Mouse (Mus musculus): ENCODE measurements at regions not wholly inside any gene's neighbourhood (a gene's known extent, or its start where the extent isn't known, plus 50 kb on each side); places are given as distances from the start of the nearest gene placed in this dataset.

DNA sequence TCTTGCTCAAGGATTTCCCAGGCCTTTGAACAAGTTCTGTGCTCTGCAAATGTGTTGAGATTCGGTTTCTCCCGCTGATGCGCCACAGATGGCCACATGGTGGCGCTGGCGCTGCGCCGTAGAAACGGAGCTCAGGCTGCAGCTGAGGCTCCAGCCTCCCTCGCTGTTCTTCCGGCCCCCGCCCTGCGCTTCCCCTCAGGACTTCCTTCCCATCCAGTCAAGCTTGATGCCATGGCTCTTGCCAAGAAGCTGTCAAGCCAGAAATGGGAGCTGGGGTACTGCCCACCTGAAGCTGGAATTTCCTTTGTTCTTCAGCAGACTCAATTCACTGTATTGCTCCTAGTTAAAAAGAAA is 263.9 kb downstream of the Mpdz start:
- TF ChIP-seq GATA1 (IDR thresholded peaks at IDR 0.05; ENCODE audit: borderline replicate concordance, low read length) (no peak), FLI1 (IDR thresholded peaks at IDR 0.05; ENCODE audit: low read length) (no peak)

All from megakaryocyte, embryonic 14.5 days (primary cell).